Mouse (Mus musculus) lung, adult 2 months (tissue): ENCODE data around the gene Abi3bp.

ENCODE experiments used
- CTCF ChIP-seq: fragments of 200-500 bp; IDR thresholded peaks from 2 replicates; pipeline ENCODE4 v1.5.1; 2011; ENCODE audit warnings: mild to moderate bottlenecking, low read length, control low read depth; ENCODE audit not compliant: insufficient read depth
- POLR2A ChIP-seq: fragments of 200-500 bp; IDR thresholded peaks from 2 replicates; pipeline ENCODE4 v1.6.1; 2011; ENCODE audit warnings: low read depth, mild to moderate bottlenecking, control low read depth, low read length, borderline replicate concordance; ENCODE audit errors: extremely low read depth

DNA sequence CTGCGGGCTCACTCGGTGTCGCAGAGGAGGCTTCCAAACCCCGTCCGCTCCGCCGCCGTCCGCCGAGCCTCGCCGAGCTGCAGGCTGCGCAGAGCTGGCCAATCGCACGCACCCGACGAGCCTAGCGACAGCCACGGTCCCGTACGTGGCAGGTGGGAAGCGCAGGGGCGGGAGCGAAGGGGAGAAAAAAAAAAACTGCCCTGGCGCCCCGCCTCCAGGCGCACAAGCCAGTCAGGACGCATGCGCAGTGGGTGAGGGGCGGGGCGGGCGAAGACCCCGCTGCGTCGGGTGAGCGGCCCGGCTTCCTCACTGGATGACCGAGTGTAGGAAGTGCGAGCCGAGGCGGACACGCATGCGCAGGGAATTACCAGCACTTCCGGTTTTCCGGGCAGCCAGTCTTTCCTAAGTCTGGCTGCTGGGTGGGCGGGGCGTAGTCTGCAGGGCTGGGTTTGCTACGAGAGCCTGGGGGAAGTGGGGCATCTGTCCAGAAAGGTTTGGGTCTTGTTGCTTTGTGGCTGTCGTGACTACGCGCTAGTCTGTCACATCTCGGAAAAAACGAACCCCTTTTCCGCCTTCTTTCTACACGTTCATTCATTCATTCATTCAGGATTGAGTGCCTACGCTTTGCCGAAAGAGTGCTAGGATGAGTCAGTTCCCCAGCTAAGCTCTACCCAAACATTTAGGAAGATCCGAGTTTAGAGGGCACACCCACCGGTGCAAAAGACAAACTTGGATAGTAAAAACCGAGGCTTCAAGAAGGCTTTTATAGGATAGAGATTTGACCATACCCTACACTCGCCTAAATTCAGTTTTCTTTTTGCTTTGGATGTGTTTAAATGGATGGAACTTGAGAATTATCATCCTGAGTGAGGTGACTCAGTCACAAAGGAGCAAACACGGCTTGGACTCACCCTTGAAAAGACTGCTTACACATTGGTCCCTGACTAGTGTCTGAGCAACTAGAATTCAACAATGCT lies 239.8 kb downstream of the Abi3bp start, which contains the start of gene Tfg:
- TF ChIP-seq POLR2A (peak; percentile 60; the same call in 1 of the 2 replicates), CTCF (no peak)
